Mouse (Mus musculus): Measurements from ENCODE around the gene Rpl3l. TPM values are rescaled to one million over a fixed set of nuclear protein-coding genes. Genes with fewer than 3 reads are reported as not detected.
A peak's percentile ranks its signal among the peaks of the same experiment; 100 is the strongest.

Gene Rpl3l
- polyA plus RNA-seq, 1 experiment from 2014 or later = 1.6 TPM

DNA sequence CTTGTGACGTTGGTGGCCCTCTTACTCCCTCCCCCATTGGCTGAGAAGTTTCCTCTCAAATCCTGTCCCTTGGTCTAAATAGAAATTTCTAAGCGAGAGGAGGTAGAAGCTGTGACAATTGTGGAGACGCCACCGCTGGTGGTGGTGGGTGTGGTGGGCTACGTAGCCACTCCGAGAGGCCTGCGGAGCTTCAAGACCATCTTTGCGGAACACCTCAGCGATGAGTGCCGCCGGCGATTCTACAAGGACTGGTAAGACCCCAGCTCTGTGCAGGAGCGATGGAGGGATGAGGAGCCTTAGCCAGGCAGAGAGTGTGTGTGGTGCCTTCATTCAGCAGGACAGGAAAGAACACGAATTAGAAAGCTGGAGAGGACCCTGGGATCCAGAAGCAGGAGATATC is 3.2 kb downstream of the Rpl3l start:
- WGBS = 82% methylated on average over 14 of the region's 14 CpGs
- no peaks in the 10 kb centered on the region for H3K9me3 ChIP-seq (replicated peaks)
- peaks cover 16% of the 10 kb centered on the region for H3K4me1 ChIP-seq (replicated peaks)
- H3K9ac ChIP-seq = no peak overlapping the region
- H3K4me3 ChIP-seq = no peak overlapping the region
- H3K27me3 ChIP-seq = no peaks in the 10 kb centered on the region; the same call in 1 of the 2 replicates
- no peak overlapping the region for H3K27ac ChIP-seq
- ATAC-seq (replicated peaks; ENCODE audit: insufficient number of reproducible peaks, insufficient read depth, low FRiP score, low read depth) = no peak
- H3K4me2 ChIP-seq = no peak overlapping the region
- H3K36me3 ChIP-seq = no peaks in the 10 kb centered on the region

DNA sequence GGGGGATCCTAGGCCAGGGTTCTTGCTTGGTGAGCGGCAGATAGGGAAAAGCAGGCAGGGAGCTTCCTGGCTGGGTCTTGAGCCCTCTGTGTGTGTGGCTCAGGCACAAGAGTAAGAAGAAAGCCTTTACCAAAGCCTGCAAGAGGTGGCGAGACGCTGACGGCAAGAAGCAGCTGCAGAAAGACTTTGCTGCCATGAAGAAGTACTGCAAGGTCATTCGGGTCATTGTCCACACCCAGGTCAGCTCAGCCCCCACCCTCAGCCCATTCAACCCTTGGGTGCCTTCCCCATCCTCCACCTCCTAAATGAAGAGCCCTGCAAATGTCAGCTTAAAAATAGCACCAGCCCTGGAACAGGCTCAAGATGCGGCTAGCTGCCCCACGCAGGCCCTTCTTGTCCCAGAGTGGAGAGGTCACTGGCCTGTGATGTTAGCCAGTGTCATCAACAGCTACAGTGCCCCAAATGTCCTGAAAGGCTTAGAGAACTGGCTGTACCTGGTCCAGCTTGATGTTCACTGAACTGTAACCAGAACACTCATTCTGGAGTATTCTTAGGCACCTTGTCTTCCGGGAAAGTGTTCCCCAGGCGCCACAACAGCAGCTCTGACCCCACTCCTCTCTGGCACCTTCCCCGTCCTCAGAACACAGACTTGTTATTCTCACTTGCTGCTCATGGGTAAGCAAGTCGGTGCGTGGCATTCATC is 4.8 kb downstream of the Rpl3l start:
- WGBS = 59% methylated on average over 12 of the region's 12 CpGs
- no peak overlapping the region for H3K9ac ChIP-seq
- H3K27ac ChIP-seq = peak overlapping the region; percentile 79
- H3K4me2 ChIP-seq = no peak overlapping the region
- H3K4me3 ChIP-seq = no peak overlapping the region
- peaks cover 27% of the 10 kb centered on the region for H3K4me1 ChIP-seq (replicated peaks)
- no peak for ATAC-seq (replicated peaks; ENCODE audit: insufficient number of reproducible peaks, insufficient read depth, low FRiP score, low read depth)
- no peaks in the 10 kb centered on the region for H3K9me3 ChIP-seq (replicated peaks)
- no peaks in the 10 kb centered on the region for H3K36me3 ChIP-seq
- H3K27me3 ChIP-seq = no peaks in the 10 kb centered on the region; the same call in 1 of the 2 replicates

DNA sequence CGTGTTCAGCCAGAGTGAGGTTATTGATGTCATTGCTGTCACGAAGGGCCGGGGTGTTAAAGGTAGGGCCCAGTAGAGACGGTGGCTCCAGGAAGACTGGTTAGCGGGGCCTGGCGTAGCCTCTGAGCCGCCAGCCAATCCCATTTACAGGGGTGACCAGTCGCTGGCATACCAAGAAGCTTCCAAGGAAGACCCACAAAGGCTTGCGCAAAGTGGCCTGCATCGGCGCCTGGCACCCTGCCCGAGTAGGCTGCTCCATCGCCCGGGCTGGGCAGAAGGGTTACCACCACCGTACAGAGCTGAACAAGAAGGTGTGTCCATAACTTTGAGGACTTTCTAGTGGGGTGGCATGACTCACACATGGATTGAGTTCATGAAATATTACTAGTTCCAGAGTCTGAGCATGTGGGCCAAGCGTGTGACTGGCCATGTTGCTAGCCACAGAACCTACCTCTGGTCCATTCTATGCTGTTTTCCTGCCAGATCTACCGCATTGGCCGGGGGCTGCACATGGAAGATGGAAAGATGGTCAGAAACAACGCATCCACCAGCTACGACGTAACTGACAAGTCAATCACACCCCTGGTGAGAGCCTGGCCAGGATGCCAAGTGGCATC is 5.9 kb downstream of the Rpl3l start:
- 90% methylated on average over 21 of the region's 21 CpGs for WGBS

DNA sequence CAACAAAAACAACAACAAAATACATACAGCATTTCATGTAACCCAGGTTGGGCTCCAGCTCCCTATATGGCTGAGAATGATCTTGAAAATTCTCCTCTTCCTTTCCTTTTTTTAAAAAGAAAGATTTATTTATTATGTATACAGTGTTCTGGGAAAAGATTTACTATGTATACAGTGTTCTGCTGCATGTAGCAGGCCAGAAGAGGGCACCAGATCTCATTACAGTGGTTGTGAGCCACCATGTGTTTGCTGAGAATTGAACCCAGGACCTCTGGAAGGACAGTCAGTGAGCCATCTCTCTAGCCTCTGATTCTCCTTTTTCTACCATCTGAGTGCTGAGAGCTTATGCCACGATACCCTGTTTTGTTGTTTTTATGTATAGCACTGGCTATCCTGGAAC is 6.9 kb downstream of the Rpl3l start:
- no peaks in the 10 kb centered on the region for H3K9me3 ChIP-seq (replicated peaks)
- H3K27ac ChIP-seq = no peak overlapping the region
- H3K4me1 ChIP-seq (replicated peaks) = peaks cover 31% of the 10 kb centered on the region
- 72% methylated on average over 1 of the region's 1 CpGs for WGBS
- no peak overlapping the region for H3K9ac ChIP-seq
- no peaks in the 10 kb centered on the region for H3K27me3 ChIP-seq
- no peak overlapping the region for H3K4me3 ChIP-seq
- no peaks in the 10 kb centered on the region for H3K36me3 ChIP-seq
- ATAC-seq (replicated peaks; ENCODE audit: insufficient number of reproducible peaks, insufficient read depth, low FRiP score, low read depth) = no peak
- H3K4me2 ChIP-seq = no peak overlapping the region

More for the DNA sequence above, 5.9 kb downstream of the Rpl3l start:
- no peak overlapping the region for H3K27ac ChIP-seq
- peaks cover 31% of the 10 kb centered on the region for H3K4me1 ChIP-seq (replicated peaks)
- no peak overlapping the region for H3K9ac ChIP-seq
- H3K27me3 ChIP-seq = no peaks in the 10 kb centered on the region
- no peaks in the 10 kb centered on the region for H3K36me3 ChIP-seq
- H3K4me3 ChIP-seq = no peak overlapping the region
- H3K4me2 ChIP-seq = no peak overlapping the region
- ATAC-seq (replicated peaks; ENCODE audit: insufficient number of reproducible peaks, insufficient read depth, low FRiP score, low read depth) = no peak
- H3K9me3 ChIP-seq (replicated peaks) = no peaks in the 10 kb centered on the region

DNA sequence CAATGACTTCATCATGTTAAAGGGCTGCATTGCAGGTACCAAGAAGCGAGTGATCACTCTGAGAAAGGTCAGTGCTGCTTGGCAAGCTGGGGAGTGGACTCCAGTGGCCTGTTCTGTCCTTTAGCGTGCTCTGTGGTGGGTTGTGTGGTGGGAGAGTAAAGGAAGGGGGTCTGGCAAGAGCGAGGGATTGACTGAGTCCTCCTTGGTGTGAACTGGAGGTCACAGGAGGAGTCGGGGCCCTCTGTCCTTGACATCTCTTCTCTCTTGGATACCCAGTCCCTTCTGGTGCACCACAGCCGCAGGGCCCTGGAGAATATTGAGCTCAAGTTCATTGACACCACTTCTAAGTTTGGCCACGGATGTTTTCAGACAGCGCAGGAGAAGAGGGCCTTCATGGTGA is 7.8 kb downstream of the Rpl3l start:
- Histone ChIP-seq H3K9me3 (replicated peaks) (no peaks in the 10 kb centered on the region), H3K36me3 (0 out of 2 replicates have a peak, but pooled peaks cover 5% of the 10 kb centered on the region), H3K27me3 (no peaks in the 10 kb centered on the region), H3K4me2 (no peak overlapping the region), H3K9ac (no peak overlapping the region), H3K4me3 (no peak overlapping the region), H3K4me1 (replicated peaks) (peaks cover 31% of the 10 kb centered on the region), H3K27ac (no peak overlapping the region)
- 87% methylated on average over 7 of the region's 7 CpGs for WGBS
- no peak for ATAC-seq (replicated peaks; ENCODE audit: insufficient number of reproducible peaks, insufficient read depth, low FRiP score, low read depth)

DNA sequence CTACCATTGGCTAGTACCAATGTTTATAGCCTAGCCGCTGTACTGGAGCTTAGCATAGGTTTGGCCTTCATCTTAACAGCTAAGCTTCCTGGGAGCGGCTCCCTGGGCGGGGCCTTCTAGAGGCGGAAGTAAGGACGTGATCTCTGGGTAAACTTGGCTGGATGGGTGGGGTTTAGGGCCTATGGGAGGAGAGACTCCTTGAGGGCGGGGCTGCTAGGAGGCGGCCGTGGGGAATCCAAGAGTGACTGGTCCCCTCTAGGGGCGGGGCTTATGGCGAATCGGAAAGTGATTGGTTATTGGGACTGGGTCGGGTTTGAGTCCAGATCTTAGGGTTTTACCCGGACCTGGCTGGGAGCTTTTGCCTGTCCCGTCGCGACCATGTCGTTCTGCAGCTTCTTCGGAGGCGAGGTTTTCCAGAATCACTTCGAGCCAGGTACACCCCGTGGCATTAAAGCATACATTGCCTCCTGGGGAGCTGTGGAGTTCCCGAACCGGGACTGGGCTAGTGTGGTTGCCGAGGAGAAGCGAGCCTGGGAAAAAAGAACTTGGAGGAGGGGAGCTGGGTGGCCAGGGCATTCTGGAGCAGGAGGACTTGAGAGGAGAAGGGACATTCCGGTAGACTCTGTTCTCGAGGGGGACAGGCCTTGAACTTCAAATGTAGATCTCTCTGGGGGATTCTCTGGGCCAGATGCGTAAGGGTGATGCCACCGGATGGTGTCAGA is 8.9 kb downstream of the Rpl3l start, which contains the start of gene Msrb1:
Msrb1 (plus strand) TSS at position 313 of the 722 bp plus-strand sequence.
- peak; percentile 97 for ATAC-seq (replicated peaks; ENCODE audit: insufficient number of reproducible peaks, insufficient read depth, low FRiP score, low read depth)
- WGBS = under 1% methylated on average over 29 of the region's 29 CpGs
- Histone ChIP-seq H3K27me3 (no peaks in the 10 kb centered on the region), H3K9me3 (replicated peaks) (no peaks in the 10 kb centered on the region), H3K9ac (peak within 1 kb of the TSS; percentile 58), H3K4me1 (replicated peaks) (peaks cover 30% of the 10 kb centered on the region), H3K27ac (peak within 1 kb of the TSS; percentile 67), H3K36me3 (0 out of 2 replicates have a peak, but pooled peaks cover 11% of the 10 kb centered on the region), H3K4me2 (peak within 1 kb of the TSS; percentile 75), H3K4me3 (peak within 1 kb of the TSS; percentile 56)

DNA sequence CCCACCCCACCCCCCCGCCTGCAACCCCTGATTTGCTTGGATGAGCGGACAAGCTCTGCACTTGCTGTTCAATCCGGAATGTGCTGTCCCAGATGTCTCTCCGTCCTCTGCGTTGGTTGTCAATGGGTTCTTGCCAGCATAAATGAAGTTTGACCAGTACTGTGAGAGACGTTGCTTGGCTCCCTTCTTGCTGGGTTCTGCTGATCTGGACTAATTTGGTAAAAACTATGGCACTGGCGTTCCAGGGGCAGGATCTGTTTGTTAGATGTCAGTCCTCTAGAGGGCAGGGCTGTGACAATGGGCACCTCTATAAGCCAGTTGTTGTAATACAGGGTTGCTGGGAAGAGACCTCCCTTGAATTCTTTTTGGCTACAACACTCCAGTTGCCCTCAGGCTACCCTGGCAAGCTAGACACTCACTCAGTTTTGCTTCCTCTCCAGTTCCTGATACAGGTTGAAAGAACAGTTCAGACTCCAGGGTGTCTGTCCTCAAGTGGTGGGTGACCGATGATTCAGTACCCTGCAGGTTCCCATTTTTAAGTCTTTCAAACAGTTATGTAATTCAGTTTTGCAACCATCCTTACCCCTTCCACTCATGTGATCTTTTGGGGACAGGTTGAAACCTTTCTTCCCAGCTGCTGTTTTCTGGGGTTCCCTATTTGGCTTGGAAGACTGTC is 9.7 kb downstream of the Rpl3l start:
- Histone ChIP-seq H3K27me3 (no peaks in the 10 kb centered on the region), H3K4me3 (peak overlapping the region; percentile 56), H3K9me3 (replicated peaks) (no peaks in the 10 kb centered on the region), H3K4me2 (peak overlapping the region; percentile 75), H3K9ac (peak overlapping the region; percentile 58), H3K27ac (no peak overlapping the region), H3K4me1 (replicated peaks) (peaks cover 23% of the 10 kb centered on the region), H3K36me3 (0 out of 2 replicates have a peak, but pooled peaks cover 11% of the 10 kb centered on the region)
- ATAC-seq (replicated peaks; ENCODE audit: insufficient number of reproducible peaks, insufficient read depth, low FRiP score, low read depth) = no peak
- WGBS = 22% methylated on average over 8 of the region's 8 CpGs

DNA sequence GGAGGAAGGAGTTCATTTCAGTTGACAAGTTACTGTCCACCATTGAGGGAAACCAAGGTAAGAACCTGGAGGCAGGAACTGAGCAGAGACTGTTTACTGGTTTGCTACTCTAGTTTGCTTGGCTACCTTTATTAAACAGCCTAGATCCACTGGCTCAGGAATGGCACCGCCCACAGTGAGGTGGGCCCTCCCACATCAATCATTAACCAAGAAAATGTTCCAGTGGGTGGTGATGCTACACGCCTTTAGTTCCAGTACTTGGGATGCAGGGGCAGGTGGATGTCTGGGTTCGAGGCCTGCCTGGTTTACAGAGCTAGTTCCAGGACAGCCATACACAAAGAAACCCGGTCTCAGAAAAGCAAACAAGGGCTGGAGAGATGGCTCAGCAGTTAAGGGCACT is 10.6 kb downstream of the Rpl3l start:
- no peaks in the 10 kb centered on the region for H3K9me3 ChIP-seq (replicated peaks)
- no peak overlapping the region for H3K9ac ChIP-seq
- no peak overlapping the region for H3K4me3 ChIP-seq
- no peak for ATAC-seq (replicated peaks; ENCODE audit: insufficient number of reproducible peaks, insufficient read depth, low FRiP score, low read depth)
- 0 out of 2 replicates have a peak, but pooled peaks cover 11% of the 10 kb centered on the region for H3K36me3 ChIP-seq
- WGBS = 81% methylated on average over 4 of the region's 4 CpGs
- H3K27me3 ChIP-seq = no peaks in the 10 kb centered on the region
- no peak overlapping the region for H3K4me2 ChIP-seq
- no peak overlapping the region for H3K27ac ChIP-seq
- H3K4me1 ChIP-seq (replicated peaks) = peaks cover 16% of the 10 kb centered on the region

DNA sequence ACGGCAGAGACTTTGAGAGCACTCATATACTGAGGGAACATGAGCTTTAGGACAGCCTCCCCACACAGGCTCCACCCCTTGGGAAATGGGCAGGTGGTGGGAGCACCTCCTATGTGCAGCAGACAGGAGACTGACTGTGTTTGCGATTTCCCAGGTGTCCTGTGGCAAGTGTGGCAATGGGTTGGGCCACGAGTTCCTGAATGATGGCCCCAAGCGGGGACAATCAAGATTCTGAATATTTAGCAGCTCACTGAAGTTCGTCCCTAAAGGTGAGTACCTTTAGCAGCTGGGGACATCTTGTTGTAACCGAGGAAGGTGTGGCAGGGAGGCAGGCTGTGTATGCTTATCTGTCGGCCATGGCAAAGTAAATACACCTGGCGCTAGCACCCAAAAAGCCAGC is 12.3 kb downstream of the Rpl3l start:
- whole genome bisulfite sequencing = 84% methylated on average over 8 of the region's 8 CpGs
- Histone ChIP-seq H3K4me3 (no peak overlapping the region), H3K27me3 (no peaks in the 10 kb centered on the region), H3K4me1 (replicated peaks) (peaks cover 16% of the 10 kb centered on the region), H3K27ac (no peak overlapping the region), H3K9ac (no peak overlapping the region), H3K36me3 (0 out of 2 replicates have a peak, but pooled peaks cover 11% of the 10 kb centered on the region), H3K4me2 (no peak overlapping the region), H3K9me3 (replicated peaks) (no peaks in the 10 kb centered on the region)
- ATAC-seq (replicated peaks; ENCODE audit: insufficient number of reproducible peaks, insufficient read depth, low FRiP score, low read depth) = no peak

DNA sequence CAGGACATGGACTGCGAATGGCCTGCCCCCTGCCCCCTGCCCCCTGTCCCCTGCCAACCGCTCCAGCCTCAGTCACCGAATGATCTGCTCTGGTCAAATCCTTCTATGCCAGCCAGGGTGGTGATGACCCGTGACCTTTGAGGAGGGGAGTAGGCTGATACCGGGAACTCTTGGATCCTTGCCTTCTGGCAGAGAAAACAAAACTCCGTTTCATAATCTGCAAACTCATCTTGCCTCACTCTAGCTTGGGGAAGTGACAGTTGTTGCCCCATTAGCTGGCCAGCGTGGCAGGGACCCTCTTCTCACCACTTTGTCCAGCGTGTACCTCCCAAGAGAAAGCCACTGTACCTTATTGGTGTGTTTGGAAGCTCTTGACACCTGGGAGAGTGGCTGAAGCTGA is 14.7 kb downstream of the Rpl3l start:
- H3K27me3 ChIP-seq = 0 out of 2 replicates have a peak, but pooled peaks cover 6% of the 10 kb centered on the region
- H3K4me1 ChIP-seq (replicated peaks) = peaks cover 5% of the 10 kb centered on the region
- H3K4me3 ChIP-seq = no peak overlapping the region
- H3K4me2 ChIP-seq = no peak overlapping the region
- no peak overlapping the region for H3K27ac ChIP-seq
- WGBS = 73% methylated on average over 8 of the region's 8 CpGs
- no peaks in the 10 kb centered on the region for H3K9me3 ChIP-seq (replicated peaks)
- no peak for ATAC-seq (replicated peaks; ENCODE audit: insufficient number of reproducible peaks, insufficient read depth, low FRiP score, low read depth)
- 0 out of 2 replicates have a peak, but pooled peaks cover 11% of the 10 kb centered on the region for H3K36me3 ChIP-seq
- no peak overlapping the region for H3K9ac ChIP-seq

DNA sequence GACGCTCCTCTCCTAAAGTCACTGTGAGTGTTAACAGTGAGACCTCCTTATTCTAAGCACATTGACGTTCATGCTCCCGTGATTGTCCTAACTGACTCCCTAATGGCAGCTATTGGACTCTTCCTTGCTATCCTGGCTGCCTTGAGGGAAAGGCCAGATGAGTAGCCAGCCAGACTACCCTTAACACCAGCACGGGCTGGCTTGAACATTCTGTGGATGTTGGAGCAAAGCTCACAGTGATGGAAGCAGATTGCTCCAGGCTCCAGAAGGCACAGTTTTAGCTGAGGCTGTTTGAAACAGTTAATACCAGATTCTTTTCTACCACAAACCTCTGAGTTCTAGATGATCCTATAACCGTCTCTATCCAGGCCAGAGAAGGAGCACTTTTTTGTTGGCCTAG is 16.3 kb downstream of the Rpl3l start:
- Histone ChIP-seq H3K4me3 (no peak overlapping the region), H3K9ac (no peak overlapping the region), H3K4me2 (no peak overlapping the region), H3K36me3 (0 out of 2 replicates have a peak, but pooled peaks cover 11% of the 10 kb centered on the region), H3K27me3 (0 out of 2 replicates have a peak, but pooled peaks cover 6% of the 10 kb centered on the region), H3K27ac (no peak overlapping the region), H3K9me3 (replicated peaks) (no peaks in the 10 kb centered on the region), H3K4me1 (replicated peaks) (no peaks in the 10 kb centered on the region)
- WGBS = 65% methylated on average over 5 of the region's 5 CpGs
- no peak for ATAC-seq (replicated peaks; ENCODE audit: insufficient number of reproducible peaks, insufficient read depth, low FRiP score, low read depth)
